Mouse (Mus musculus) bone marrow, adult 2 months (tissue): ENCODE measurements around the gene Wbp2.

Experiments used
- CTCF ChIP-seq: fragments of 200-500 bp; IDR thresholded peaks from 2 replicates; pipeline ENCODE4 v1.5.1; 2011; ENCODE audit warnings: low read length, control low read depth; ENCODE audit not compliant: control insufficient read depth, insufficient read depth
- POLR2A ChIP-seq: fragments of 200-500 bp; IDR thresholded peaks from 2 replicates; pipeline ENCODE4 v1.6.1; 2011; ENCODE audit warnings: low read depth, mild to moderate bottlenecking, control low read depth, low read length, borderline replicate concordance; ENCODE audit not compliant: control insufficient read depth

GRCm38 (mm10) chr11:116106963-116107776 is 20.4 kb upstream of the Wbp2 start:
- TF ChIP-seq POLR2A (no peak), CTCF (no peak)
